Mouse (Mus musculus) liver, postnatal 0 days (tissue): ENCODE data around the gene Efs.

Source experiments
- CTCF ChIP-seq: sonication (generic); IDR thresholded peaks from 2 replicates; pipeline ENCODE4 v1.5.1; 2016; ENCODE audit warnings: antibody characterized with exemption, low read depth
- EP300 ChIP-seq: IDR thresholded peaks from 2 replicates; pipeline ENCODE4 v1.6.1; 2016; ENCODE audit warnings: antibody characterized with exemption, low read depth, mild to moderate bottlenecking

- TF ChIP-seq CTCF (peak; percentile 18; the same call in 1 of the 2 replicates), EP300 (no peak)
Observed at GRCm38 (mm10) chr14:54877048-54877715, 48.7 kb downstream of the Efs start, which contains the start of gene Ppp1r3e.
